Mouse (Mus musculus) ovary, postnatal 36 days (tissue): Measurements from ENCODE around the gene Igsf23.
"Not testable (repeated sequence)": the region's sequence is repeated elsewhere in the genome, so short reads cannot be mapped to it uniquely, and the experiment has no call there.

Experiments
- DNase-seq: peaks from one replicate; pipeline ENCODE4 v3.0.0; 2022; ENCODE audit warnings: low spot score, mixed read lengths

Igsf23 gene

GRCm38 (mm10) chr7:19935171-19935751 lies 15.3 kb downstream of the Igsf23 start:
- DNase-seq: no peak

- peak; percentile 66 for DNase-seq
These were observed 17.4 kb downstream of the Igsf23 start for GRCm38 (mm10) chr7:19932877-19933809.

- no peak for DNase-seq
These were observed 18.3 kb downstream of the Igsf23 start for GRCm38 (mm10) chr7:19932133-19932876.

GRCm38 (mm10) chr7:19930481-19930880 lies 20.1 kb downstream of the Igsf23 start:
- not testable (repeated sequence) for DNase-seq

GRCm38 (mm10) chr7:19928486-19928885 lies 22.1 kb downstream of the Igsf23 start:
- DNase-seq: no peak

- no peak for DNase-seq
These were observed 23.6 kb downstream of the Igsf23 start for GRCm38 (mm10) chr7:19926849-19927480.

- no peak for DNase-seq
These were observed 25.2 kb downstream of the Igsf23 start for GRCm38 (mm10) chr7:19925376-19925775.

GRCm38 (mm10) chr7:19923797-19924196 lies 26.8 kb downstream of the Igsf23 start:
- no peak for DNase-seq

GRCm38 (mm10) chr7:19923354-19923753 lies 27.2 kb downstream of the Igsf23 start:
- DNase-seq: no peak

GRCm38 (mm10) chr7:19920506-19921261 lies 29.9 kb downstream of the Igsf23 start, which contains the start of gene Pvr:
Gene Pvr (minus strand): TSS chr7:19921160.
- peak; percentile 80 for DNase-seq

- DNase-seq: no peak
These were observed 30.4 kb downstream of the Igsf23 start for GRCm38 (mm10) chr7:19920166-19920505.

GRCm38 (mm10) chr7:19914558-19914957 lies 36.0 kb downstream of the Igsf23 start:
- no peak for DNase-seq

- DNase-seq: no peak
These were observed 38.6 kb downstream of the Igsf23 start for GRCm38 (mm10) chr7:19911695-19912524.

- no peak for DNase-seq
These were observed 39.3 kb downstream of the Igsf23 start for GRCm38 (mm10) chr7:19911292-19911658.

- DNase-seq: peak; percentile 78
These were observed 39.9 kb downstream of the Igsf23 start for GRCm38 (mm10) chr7:19910421-19911291.

GRCm38 (mm10) chr7:19889881-19890280 lies 60.7 kb downstream of the Igsf23 start:
- peak; percentile 30 for DNase-seq

- DNase-seq: no peak
These were observed 62.7 kb downstream of the Igsf23 start, which contains the start of gene Ceacam19 for GRCm38 (mm10) chr7:19887849-19888248. Gene Ceacam19 (minus strand): TSS chr7:19887965.
